Mouse (Mus musculus): ENCODE results near the gene Ppp2r1b. TPM values are rescaled to one million over a fixed set of nuclear protein-coding genes. Genes with fewer than 3 reads are reported as not detected.
A peak's percentile ranks its signal among the peaks of the same experiment; 100 is the strongest.

Ppp2r1b gene
- polyA plus RNA-seq, 1 experiment from 2014 or later = 52.0 TPM

GRCm38 (mm10) chr9:50900026-50900920, 55.2 kb downstream of the Ppp2r1b start:
- Histone ChIP-seq H3K27me3 (no peaks in the 10 kb centered on the region; the same call in 1 of the 2 replicates), H3K4me1 (replicated peaks) (peaks cover 13% of the 10 kb centered on the region), H3K27ac (replicated peaks) (0 out of 2 replicates have a peak overlapping the region, but pooled peaks have one; percentile 7), H3K4me3 (no peak overlapping the region), H3K4me2 (no peak overlapping the region), H3K9ac (no peak overlapping the region), H3K36me3 (peaks cover 36% of the 10 kb centered on the region), H3K9me3 (no peaks in the 10 kb centered on the region)
- peak; percentile 56; the same call in 1 of the 2 replicates for ATAC-seq (ENCODE audit: low read depth)
- 62% methylated on average over 7 of the region's 7 CpGs for WGBS

GRCm38 (mm10) chr9:50904196-50904847, 59.2 kb downstream of the Ppp2r1b start:
- Histone ChIP-seq H3K4me2 (no peak overlapping the region), H3K4me1 (replicated peaks) (peaks cover 10% of the 10 kb centered on the region), H3K9ac (no peak overlapping the region), H3K36me3 (no peaks in the 10 kb centered on the region), H3K27ac (replicated peaks) (no peak overlapping the region), H3K27me3 (no peaks in the 10 kb centered on the region), H3K4me3 (no peak overlapping the region), H3K9me3 (no peaks in the 10 kb centered on the region)
- WGBS = 75% methylated on average over 6 of the region's 6 CpGs
- ATAC-seq (ENCODE audit: low read depth) = no peak

GRCm38 (mm10) chr9:50905321-50905720, 60.2 kb downstream of the Ppp2r1b start:
- no peak overlapping the region for H3K4me3 ChIP-seq
- 74% methylated on average over 3 of the region's 3 CpGs for WGBS
- no peak overlapping the region for H3K27ac ChIP-seq (replicated peaks)
- H3K9ac ChIP-seq = no peak overlapping the region
- peaks cover 6% of the 10 kb centered on the region for H3K4me1 ChIP-seq (replicated peaks)
- no peaks in the 10 kb centered on the region for H3K27me3 ChIP-seq
- H3K36me3 ChIP-seq = no peaks in the 10 kb centered on the region
- H3K4me2 ChIP-seq = no peak overlapping the region
- ATAC-seq (ENCODE audit: low read depth) = no peak
- no peaks in the 10 kb centered on the region for H3K9me3 ChIP-seq

GRCm38 (mm10) chr9:50911861-50912515, 66.9 kb downstream of the Ppp2r1b start:
- no peak overlapping the region for H3K4me2 ChIP-seq
- H3K9ac ChIP-seq = no peak overlapping the region
- H3K36me3 ChIP-seq = 0 out of 2 replicates have a peak, but pooled peaks cover 3% of the 10 kb centered on the region
- H3K27ac ChIP-seq (replicated peaks) = no peak overlapping the region
- H3K9me3 ChIP-seq = no peaks in the 10 kb centered on the region
- H3K4me3 ChIP-seq = no peak overlapping the region
- no peaks in the 10 kb centered on the region for H3K27me3 ChIP-seq
- ATAC-seq (ENCODE audit: low read depth) = no peak
- no peaks in the 10 kb centered on the region for H3K4me1 ChIP-seq (replicated peaks)
- 87% methylated on average over 7 of the region's 7 CpGs for WGBS

- Histone ChIP-seq H3K4me3 (no peak overlapping the region), H3K9ac (no peak overlapping the region), H3K27ac (replicated peaks) (no peak overlapping the region), H3K9me3 (no peaks in the 10 kb centered on the region), H3K4me2 (no peak overlapping the region), H3K27me3 (no peaks in the 10 kb centered on the region), H3K36me3 (0 out of 2 replicates have a peak, but pooled peaks cover 3% of the 10 kb centered on the region), H3K4me1 (replicated peaks) (0 out of 2 replicates have a peak, but pooled peaks cover 2% of the 10 kb centered on the region)
- WGBS = 72% methylated on average over 3 of the region's 3 CpGs
- no peak for ATAC-seq (ENCODE audit: low read depth)
Observed at GRCm38 (mm10) chr9:50918131-50918530, 73.0 kb downstream of the Ppp2r1b start.

- Histone ChIP-seq H3K4me3 (no peak overlapping the region), H3K9ac (no peak overlapping the region), H3K9me3 (no peaks in the 10 kb centered on the region), H3K4me2 (no peak overlapping the region), H3K36me3 (0 out of 2 replicates have a peak, but pooled peaks cover 3% of the 10 kb centered on the region), H3K4me1 (replicated peaks) (0 out of 2 replicates have a peak, but pooled peaks cover 2% of the 10 kb centered on the region), H3K27me3 (no peaks in the 10 kb centered on the region), H3K27ac (replicated peaks) (no peak overlapping the region)
- no peak for ATAC-seq (ENCODE audit: low read depth)
- 90% methylated on average over 2 of the region's 2 CpGs for WGBS
Observed at GRCm38 (mm10) chr9:50919554-50919953, 74.5 kb downstream of the Ppp2r1b start.

GRCm38 (mm10) chr9:50920933-50921895, 76.1 kb downstream of the Ppp2r1b start:
- Histone ChIP-seq H3K27me3 (no peaks in the 10 kb centered on the region), H3K4me2 (no peak overlapping the region), H3K9ac (no peak overlapping the region), H3K4me1 (replicated peaks) (0 out of 2 replicates have a peak, but pooled peaks cover 2% of the 10 kb centered on the region), H3K9me3 (no peaks in the 10 kb centered on the region), H3K27ac (replicated peaks) (no peak overlapping the region), H3K4me3 (no peak overlapping the region), H3K36me3 (0 out of 2 replicates have a peak, but pooled peaks cover under 1% of the 10 kb centered on the region)
- ATAC-seq (ENCODE audit: low read depth) = no peak
- WGBS = 91% methylated on average over 3 of the region's 3 CpGs

- H3K27ac ChIP-seq (replicated peaks) = no peak overlapping the region
- WGBS = 76% methylated on average over 5 of the region's 5 CpGs
Observed at GRCm38 (mm10) chr9:50922363-50923153, 77.5 kb downstream of the Ppp2r1b start.

GRCm38 (mm10) chr9:50924454-50924853, 79.4 kb downstream of the Ppp2r1b start:
- Histone ChIP-seq H3K9ac (no peak overlapping the region), H3K4me2 (no peak overlapping the region), H3K27ac (replicated peaks) (no peak overlapping the region), H3K4me3 (no peak overlapping the region), H3K36me3 (peaks cover 4% of the 10 kb centered on the region; the same call in 1 of the 2 replicates), H3K27me3 (no peaks in the 10 kb centered on the region), H3K4me1 (replicated peaks) (no peaks in the 10 kb centered on the region), H3K9me3 (no peaks in the 10 kb centered on the region)
- no peak for ATAC-seq (ENCODE audit: low read depth)

More at GRCm38 (mm10) chr9:50922363-50923153, 77.5 kb downstream of the Ppp2r1b start:
- Histone ChIP-seq H3K36me3 (no peaks in the 10 kb centered on the region), H3K9me3 (no peaks in the 10 kb centered on the region), H3K4me3 (no peak overlapping the region), H3K27me3 (no peaks in the 10 kb centered on the region), H3K4me2 (no peak overlapping the region), H3K9ac (no peak overlapping the region), H3K4me1 (replicated peaks) (0 out of 2 replicates have a peak, but pooled peaks cover 2% of the 10 kb centered on the region)
- no peak for ATAC-seq (ENCODE audit: low read depth)

DNA sequence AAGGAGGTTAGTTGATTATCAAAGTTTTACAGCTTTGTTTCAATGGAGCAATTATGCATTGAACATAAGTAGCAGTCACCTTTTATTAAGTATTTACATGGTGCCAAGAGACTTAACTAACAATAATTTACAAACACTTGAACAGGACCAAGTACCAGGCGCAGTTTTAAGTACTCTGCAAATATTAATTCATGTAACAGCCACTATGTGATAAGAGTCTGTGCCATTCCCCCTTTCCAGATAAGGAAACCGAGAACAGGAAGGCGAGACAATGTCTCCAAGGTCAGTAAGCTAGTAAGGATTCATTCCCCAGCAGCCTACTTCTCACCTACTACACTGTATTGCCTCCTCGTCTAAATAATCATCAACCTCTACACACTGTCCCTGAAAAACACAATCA, 80.7 kb downstream of the Ppp2r1b start:
- no peaks in the 10 kb centered on the region for H3K27me3 ChIP-seq
- H3K9ac ChIP-seq = no peak overlapping the region
- H3K4me1 ChIP-seq (replicated peaks) = no peaks in the 10 kb centered on the region
- no peak overlapping the region for H3K4me3 ChIP-seq
- 94% methylated on average over 4 of the region's 4 CpGs for WGBS
- H3K27ac ChIP-seq (replicated peaks) = no peak overlapping the region
- H3K36me3 ChIP-seq = peaks cover 4% of the 10 kb centered on the region; the same call in 1 of the 2 replicates
- ATAC-seq (ENCODE audit: low read depth) = no peak
- no peak overlapping the region for H3K4me2 ChIP-seq
- H3K9me3 ChIP-seq = no peaks in the 10 kb centered on the region

Measured in neural tube, embryonic 13.5 days (tissue).